Mouse (Mus musculus): ENCODE results near the gene Trex2.
"Not testable (repeated sequence)": the region's sequence is repeated elsewhere in the genome, so short reads cannot be mapped to it uniquely, and the experiment has no call there.

Gene Trex2

DNA sequence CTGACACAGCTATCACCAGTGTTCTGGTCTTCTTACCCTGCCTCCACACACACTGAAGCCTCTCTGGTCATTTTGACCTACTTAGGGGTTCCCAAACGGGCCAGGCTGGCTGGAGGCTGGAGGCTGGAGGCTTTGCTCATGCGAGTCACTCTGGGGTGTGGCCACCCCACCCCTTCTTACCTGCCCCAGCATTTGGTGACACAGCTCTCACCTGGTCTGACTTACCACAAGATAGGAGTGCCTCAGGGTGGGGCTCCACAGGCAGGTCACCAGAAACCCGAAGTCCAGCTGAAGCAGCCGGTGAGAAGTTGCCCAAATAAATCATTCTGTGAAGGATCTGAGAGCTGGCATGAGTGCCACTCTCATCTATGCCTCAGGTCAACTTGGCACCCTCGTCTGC, 2.3 kb downstream of the Trex2 start:
- DNase-seq (ENCODE audit: extremely low read depth, low read depth, low spot score): no peak

DNA sequence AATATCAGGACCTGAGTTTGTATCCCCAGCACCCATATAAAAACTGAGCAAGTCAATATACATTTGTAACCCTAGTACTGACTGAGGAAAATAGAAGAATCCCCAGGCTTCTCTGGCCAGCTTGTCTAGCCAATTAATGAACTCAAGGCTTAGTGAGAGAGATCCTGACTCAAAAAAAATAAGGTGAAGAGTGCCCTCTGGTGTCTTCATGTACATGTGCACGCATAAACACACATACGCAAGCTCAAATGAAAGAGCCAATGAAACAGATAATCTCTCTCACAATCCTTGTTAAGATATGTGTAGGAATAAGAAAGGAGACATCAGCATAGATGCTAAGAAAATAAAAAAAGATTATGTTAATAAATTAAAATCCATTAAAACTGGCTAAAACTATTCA, 5.1 kb downstream of the Trex2 start:
- no peak for DNase-seq (ENCODE audit: extremely low read depth, low read depth, low spot score)

DNA sequence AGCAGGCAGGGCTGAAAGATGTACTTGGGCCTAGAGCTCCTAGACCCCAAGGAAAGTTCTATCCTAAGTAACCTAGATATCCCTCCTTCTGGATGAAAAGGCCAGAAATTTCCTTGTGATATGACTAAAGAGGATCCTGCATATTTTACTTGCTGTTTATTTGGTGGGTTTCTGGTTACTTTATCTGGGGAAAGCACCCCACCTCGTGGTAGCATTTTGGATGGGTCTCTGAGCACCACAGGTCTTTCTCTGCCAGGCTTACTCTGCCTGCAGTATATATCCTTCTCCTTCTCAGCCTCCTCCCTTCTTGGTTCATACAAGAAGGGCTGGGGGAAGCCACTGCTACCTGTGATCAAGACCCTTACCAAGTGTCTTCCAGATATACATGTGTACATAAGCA, 22.4 kb downstream of the Trex2 start:
- DNase-seq (ENCODE audit: extremely low read depth, low read depth, low spot score): no peak

DNA sequence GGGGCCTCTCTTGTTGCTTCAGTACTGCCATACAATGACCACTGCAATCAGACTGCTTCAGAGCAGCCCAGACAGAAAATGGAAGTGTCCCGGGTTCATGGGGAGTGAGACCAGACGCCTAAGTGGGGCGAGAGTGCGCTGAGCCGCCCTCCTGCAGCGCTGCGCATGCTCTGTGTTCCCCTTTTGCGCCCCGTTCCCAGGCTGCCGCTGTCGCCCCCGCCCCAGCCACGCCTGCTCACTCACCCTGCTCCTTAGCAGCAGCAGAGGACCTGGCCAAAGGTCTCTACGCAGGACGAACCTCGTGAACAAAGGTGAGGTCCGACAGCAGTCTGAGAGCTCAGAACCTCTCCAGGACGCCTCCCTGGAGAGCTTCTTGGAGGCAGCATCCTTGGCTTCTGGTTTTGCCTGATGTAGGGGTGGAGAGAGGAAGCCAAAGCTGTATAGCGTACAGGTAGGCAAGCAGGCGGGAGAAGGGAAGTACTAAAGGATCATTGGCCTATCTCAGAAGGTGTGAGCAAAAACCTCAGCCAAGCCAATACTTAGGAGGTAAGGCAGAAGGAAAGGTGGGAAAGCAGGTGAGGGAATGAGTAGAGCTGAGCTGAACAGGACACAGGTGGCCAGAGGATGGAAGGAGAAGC, 24.1 kb downstream of the Trex2 start, which contains the start of gene Zfp92:
Zfp92 (plus strand) TSS at position 217 of the 638 bp plus-strand sequence.
- no peak for DNase-seq (ENCODE audit: extremely low read depth, low read depth, low spot score)

DNA sequence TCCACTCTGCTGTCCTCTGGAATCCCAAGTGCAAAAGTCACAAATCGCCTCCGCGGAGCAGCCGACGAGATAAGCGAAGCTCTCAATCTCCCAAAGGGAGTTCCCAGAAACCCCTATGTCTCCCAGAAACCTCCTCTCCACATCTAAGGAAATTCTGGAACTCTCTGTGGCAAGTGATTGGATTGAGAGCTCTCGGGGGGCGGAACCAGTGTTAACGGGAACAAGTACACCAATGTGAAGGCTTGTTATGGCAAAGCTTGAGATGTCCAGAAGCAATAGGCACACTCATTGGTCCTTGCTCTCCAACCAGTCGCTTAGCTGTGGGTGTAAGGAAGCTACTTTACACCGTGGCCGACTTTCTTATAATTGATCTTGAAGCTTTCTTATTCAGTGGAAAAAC, 33.5 kb downstream of the Trex2 start:
- no peak for DNase-seq (ENCODE audit: extremely low read depth, low read depth, low spot score)

DNA sequence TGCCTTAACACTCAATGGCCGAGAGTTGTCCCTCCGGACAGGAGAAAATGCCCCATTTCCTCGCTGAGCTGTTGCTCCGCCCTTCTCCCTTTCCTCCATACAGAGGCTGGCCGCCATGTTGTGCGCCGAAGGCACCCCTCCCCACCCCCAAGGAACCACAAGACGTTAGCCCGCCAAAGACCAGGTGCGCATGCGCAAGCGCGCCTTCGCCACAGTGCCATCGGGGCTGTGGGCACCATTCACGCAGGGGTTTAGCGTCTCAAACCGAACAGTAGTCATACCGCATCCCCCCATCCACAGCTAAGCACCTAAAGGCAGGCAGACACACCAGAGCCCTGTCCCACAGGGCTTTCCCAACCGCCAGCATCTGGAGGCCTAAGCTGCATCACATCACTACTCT, 34.2 kb downstream of the Trex2 start:
- no peak for DNase-seq (ENCODE audit: extremely low read depth, low read depth, low spot score)

DNA sequence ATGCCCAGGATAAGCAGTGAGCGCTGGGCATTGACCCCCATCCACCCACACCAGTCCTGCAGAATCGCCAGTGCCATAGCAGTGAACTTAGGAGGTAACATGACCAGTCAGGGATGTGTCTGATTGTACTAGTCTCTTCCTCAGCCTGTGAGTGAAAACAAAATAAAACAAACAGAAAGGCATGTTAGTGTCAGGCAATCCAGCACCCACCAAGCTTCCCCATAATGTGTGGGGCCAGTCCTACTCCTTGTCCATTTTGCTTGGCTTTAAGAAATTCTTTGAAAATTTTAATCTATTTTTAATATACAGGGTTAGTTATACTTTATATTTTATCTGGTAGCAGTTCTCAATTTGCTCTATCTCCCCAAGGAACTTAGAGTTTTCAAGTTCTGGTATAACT, 36.5 kb downstream of the Trex2 start, which contains the start of gene Gm18336:
Gm18336 (minus strand) TSS at position 101 of the 400 bp plus-strand sequence.
- DNase-seq (ENCODE audit: extremely low read depth, low read depth, low spot score): not testable (repeated sequence)

DNA sequence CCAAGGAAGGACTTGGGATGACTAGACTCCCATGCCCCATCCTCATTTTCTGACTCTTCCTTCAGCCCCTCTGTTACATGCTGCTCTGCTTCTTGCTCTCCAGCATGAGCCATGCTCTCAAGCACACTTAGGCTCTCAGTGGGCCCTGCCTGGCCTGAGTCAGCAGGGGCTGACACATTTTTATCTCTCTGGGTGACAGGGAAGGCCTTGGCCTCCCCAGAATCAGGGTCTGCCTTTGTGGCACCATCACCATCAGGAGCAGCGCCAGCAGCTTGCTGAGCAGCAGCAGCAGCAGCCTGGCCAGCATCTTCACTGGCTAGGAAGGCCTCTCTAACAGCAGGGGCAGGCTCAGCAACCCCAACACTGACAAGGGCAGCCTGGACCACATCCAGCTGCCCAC, 38.7 kb downstream of the Trex2 start:
- no peak for DNase-seq (ENCODE audit: extremely low read depth, low read depth, low spot score)

DNA sequence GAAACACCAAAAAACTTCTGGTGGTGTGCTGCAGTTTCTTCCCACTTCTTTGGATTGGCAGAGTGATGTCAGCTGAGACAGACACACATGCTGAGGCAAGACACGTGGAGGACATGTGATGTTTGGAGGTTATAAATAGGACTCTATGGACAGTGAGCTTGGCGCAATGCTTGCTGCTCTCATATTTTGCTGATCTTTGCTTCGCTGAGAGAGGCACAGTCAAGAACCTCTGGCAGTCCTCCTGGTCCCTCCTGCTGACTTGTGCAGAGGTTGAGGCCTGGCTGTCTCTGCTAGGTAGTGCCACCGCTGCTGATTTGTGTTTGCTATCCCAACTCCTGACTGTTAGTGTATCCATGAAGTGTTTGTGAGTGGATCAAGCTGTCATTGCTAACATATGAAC, 43.7 kb downstream of the Trex2 start:
- DNase-seq (ENCODE audit: extremely low read depth, low read depth, low spot score): no peak

DNA sequence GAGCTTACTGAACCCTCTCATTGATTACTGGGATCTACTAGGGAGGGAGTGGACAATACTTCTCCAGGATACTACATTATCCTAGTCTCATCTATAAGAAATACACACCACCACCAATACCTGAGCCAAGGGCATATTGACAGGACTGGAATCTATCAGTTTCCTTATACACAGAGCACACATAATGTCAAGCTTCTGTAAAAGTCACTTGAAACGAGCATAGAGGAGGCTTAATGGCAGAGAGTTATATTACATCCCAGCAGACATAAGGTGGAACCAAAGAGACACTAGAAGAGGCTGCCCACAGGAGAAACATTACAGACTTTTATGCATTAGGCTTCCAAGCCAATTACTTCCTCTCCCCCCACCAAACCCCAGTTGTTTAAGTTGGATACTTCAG, 50.2 kb downstream of the Trex2 start:
- no peak for DNase-seq (ENCODE audit: extremely low read depth, low read depth, low spot score)

DNA sequence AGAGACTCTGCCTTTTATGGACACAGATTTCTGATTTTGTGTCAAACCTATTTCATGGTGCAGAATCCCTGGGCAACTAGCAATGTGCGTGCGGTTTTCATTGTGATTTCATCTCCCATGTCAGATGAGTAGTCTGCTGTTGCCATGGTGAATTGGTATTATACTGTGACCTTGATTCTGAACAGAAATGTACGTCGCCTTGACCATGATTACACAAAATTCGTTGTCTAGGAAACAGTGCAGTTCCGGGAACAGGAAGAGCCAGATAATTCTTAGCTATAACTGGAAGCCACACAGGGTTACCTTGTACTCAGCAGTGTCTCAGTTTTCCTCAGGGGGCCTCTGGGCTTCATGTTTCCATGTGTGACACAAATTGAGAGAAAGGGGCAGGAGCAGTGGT, 50.7 kb downstream of the Trex2 start:
- no peak for DNase-seq (ENCODE audit: extremely low read depth, low read depth, low spot score)
